Mouse (Mus musculus): ENCODE measurements around the gene Egr2. TPM values are rescaled to one million over a fixed set of nuclear protein-coding genes. Genes with fewer than 3 reads are reported as not detected.

The Egr2 gene
- total and polyA plus RNA-seq, 2 experiments = 0.09 to 0.73 TPM

- H3K27ac ChIP-seq (replicated peaks; ENCODE audit: insufficient read depth, low read depth, low read length) = no peak overlapping the region
- H3K79me2 ChIP-seq (ENCODE audit: control insufficient read depth, insufficient read depth, low read length) = no peaks in the 10 kb centered on the region
These were observed 38.0 kb upstream of the Egr2 start for GRCm38 (mm10) chr10:67497144-67497892.

GRCm38 (mm10) chr10:67497951-67498350 lies 37.3 kb upstream of the Egr2 start:
- no peaks in the 10 kb centered on the region for H3K4me1 ChIP-seq (ENCODE audit: control insufficient read depth, insufficient read depth, low read length)
- DNase-seq (ENCODE audit: extremely low read depth, low read depth, low spot score) = no peak
- WGBS = 92% methylated on average over 9 of the region's 9 CpGs
- no peaks in the 10 kb centered on the region for H3K79me2 ChIP-seq (ENCODE audit: control insufficient read depth, insufficient read depth, low read length)
- H3K27me3 ChIP-seq (ENCODE audit: control insufficient read depth, insufficient read depth, low read length) = no peaks in the 10 kb centered on the region
- no peaks in the 10 kb centered on the region for H3K36me3 ChIP-seq (ENCODE audit: control insufficient read depth, insufficient read depth, low read length)
- no peak for TF ChIP-seq CTCF (IDR thresholded peaks at IDR 0.05; ENCODE audit: low read depth, low read length)
- no peak overlapping the region for H3K27ac ChIP-seq (replicated peaks; ENCODE audit: insufficient read depth, low read depth, low read length)
- no peak overlapping the region for H3K9ac ChIP-seq (ENCODE audit: low read depth, low read length)
- no peak overlapping the region for H3K4me3 ChIP-seq (ENCODE audit: insufficient read depth, low read depth, low read length)

More at GRCm38 (mm10) chr10:67497144-67497892, 38.0 kb upstream of the Egr2 start:
- Histone ChIP-seq H3K27me3 (ENCODE audit: control insufficient read depth, insufficient read depth, low read length) (no peaks in the 10 kb centered on the region), H3K9ac (ENCODE audit: low read depth, low read length) (no peak overlapping the region), H3K4me1 (ENCODE audit: control insufficient read depth, insufficient read depth, low read length) (no peaks in the 10 kb centered on the region), H3K36me3 (ENCODE audit: control insufficient read depth, insufficient read depth, low read length) (no peaks in the 10 kb centered on the region), H3K4me3 (ENCODE audit: insufficient read depth, low read depth, low read length) (no peak overlapping the region)
- DNase-seq (ENCODE audit: extremely low read depth, low read depth, low spot score) = no peak
- 91% methylated on average over 15 of the region's 15 CpGs for WGBS
- no peak for TF ChIP-seq POLR2A (IDR thresholded peaks at IDR 0.05; ENCODE audit: extremely low read depth, insufficient read depth, low read length)
- TF ChIP-seq CTCF (IDR thresholded peaks at IDR 0.05; ENCODE audit: low read depth, low read length) = no peak

- no peak for TF ChIP-seq POLR2A (IDR thresholded peaks at IDR 0.05; ENCODE audit: extremely low read depth, insufficient read depth, low read length)
- no peak for TF ChIP-seq CTCF (IDR thresholded peaks at IDR 0.05; ENCODE audit: low read depth, low read length)
- DNase-seq (ENCODE audit: extremely low read depth, low read depth, low spot score) = no peak
- no peak overlapping the region for H3K9ac ChIP-seq (ENCODE audit: low read depth, low read length)
- H3K27me3 ChIP-seq (ENCODE audit: control insufficient read depth, insufficient read depth, low read length) = no peaks in the 10 kb centered on the region; the same call in 1 of the 2 replicates
- no peaks in the 10 kb centered on the region for H3K79me2 ChIP-seq (ENCODE audit: control insufficient read depth, insufficient read depth, low read length)
- H3K4me3 ChIP-seq (ENCODE audit: insufficient read depth, low read depth, low read length) = no peak overlapping the region
- 59% methylated on average over 15 of the region's 15 CpGs for WGBS
- H3K4me1 ChIP-seq (ENCODE audit: control insufficient read depth, insufficient read depth, low read length) = no peaks in the 10 kb centered on the region
- no peaks in the 10 kb centered on the region for H3K36me3 ChIP-seq (ENCODE audit: control insufficient read depth, insufficient read depth, low read length)
- H3K27ac ChIP-seq (replicated peaks; ENCODE audit: insufficient read depth, low read depth, low read length) = no peak overlapping the region
These were observed 31.8 kb upstream of the Egr2 start for GRCm38 (mm10) chr10:67503320-67503995.

GRCm38 (mm10) chr10:67504046-67504445 lies 31.2 kb upstream of the Egr2 start:
- H3K4me1 ChIP-seq (ENCODE audit: control insufficient read depth, insufficient read depth, low read length) = no peaks in the 10 kb centered on the region
- no peak overlapping the region for H3K9ac ChIP-seq (ENCODE audit: low read depth, low read length)
- H3K36me3 ChIP-seq (ENCODE audit: control insufficient read depth, insufficient read depth, low read length) = no peaks in the 10 kb centered on the region
- no peak overlapping the region for H3K4me3 ChIP-seq (ENCODE audit: insufficient read depth, low read depth, low read length)
- no peak for DNase-seq (ENCODE audit: extremely low read depth, low read depth, low spot score)
- no peaks in the 10 kb centered on the region for H3K79me2 ChIP-seq (ENCODE audit: control insufficient read depth, insufficient read depth, low read length)
- no peaks in the 10 kb centered on the region; the same call in 1 of the 2 replicates for H3K27me3 ChIP-seq (ENCODE audit: control insufficient read depth, insufficient read depth, low read length)
- no peak overlapping the region for H3K27ac ChIP-seq (replicated peaks; ENCODE audit: insufficient read depth, low read depth, low read length)
- TF ChIP-seq POLR2A (IDR thresholded peaks at IDR 0.05; ENCODE audit: extremely low read depth, insufficient read depth, low read length) (no peak), CTCF (IDR thresholded peaks at IDR 0.05; ENCODE audit: low read depth, low read length) (no peak)
- WGBS = 53% methylated on average over 5 of the region's 5 CpGs

- H3K27me3 ChIP-seq (ENCODE audit: control insufficient read depth, insufficient read depth, low read length) = no peaks in the 10 kb centered on the region; the same call in 1 of the 2 replicates
- WGBS = 71% methylated on average over 3 of the region's 3 CpGs
- no peaks in the 10 kb centered on the region for H3K79me2 ChIP-seq (ENCODE audit: control insufficient read depth, insufficient read depth, low read length)
- H3K4me1 ChIP-seq (ENCODE audit: control insufficient read depth, insufficient read depth, low read length) = no peaks in the 10 kb centered on the region
- no peak overlapping the region for H3K4me3 ChIP-seq (ENCODE audit: insufficient read depth, low read depth, low read length)
- H3K27ac ChIP-seq (replicated peaks; ENCODE audit: insufficient read depth, low read depth, low read length) = no peak overlapping the region
- H3K36me3 ChIP-seq (ENCODE audit: control insufficient read depth, insufficient read depth, low read length) = no peaks in the 10 kb centered on the region
- no peak for TF ChIP-seq CTCF (IDR thresholded peaks at IDR 0.05; ENCODE audit: low read depth, low read length)
- TF ChIP-seq POLR2A (IDR thresholded peaks at IDR 0.05; ENCODE audit: extremely low read depth, insufficient read depth, low read length) = no peak
- no peak overlapping the region for H3K9ac ChIP-seq (ENCODE audit: low read depth, low read length)
- no peak for DNase-seq (ENCODE audit: extremely low read depth, low read depth, low spot score)
These were observed 30.0 kb upstream of the Egr2 start for GRCm38 (mm10) chr10:67505248-67505647.

GRCm38 (mm10) chr10:67512211-67512610 lies 23.1 kb upstream of the Egr2 start:
- WGBS = 81% methylated on average over 8 of the region's 8 CpGs
- no peak for DNase-seq (ENCODE audit: extremely low read depth, low read depth, low spot score)
- Histone ChIP-seq H3K27ac (replicated peaks; ENCODE audit: insufficient read depth, low read depth, low read length) (no peak overlapping the region), H3K9ac (ENCODE audit: low read depth, low read length) (no peak overlapping the region), H3K4me3 (ENCODE audit: insufficient read depth, low read depth, low read length) (no peak overlapping the region), H3K79me2 (ENCODE audit: control insufficient read depth, insufficient read depth, low read length) (no peaks in the 10 kb centered on the region), H3K27me3 (ENCODE audit: control insufficient read depth, insufficient read depth, low read length) (no peaks in the 10 kb centered on the region; the same call in 1 of the 2 replicates), H3K36me3 (ENCODE audit: control insufficient read depth, insufficient read depth, low read length) (no peaks in the 10 kb centered on the region), H3K4me1 (ENCODE audit: control insufficient read depth, insufficient read depth, low read length) (no peaks in the 10 kb centered on the region)
- no peak for TF ChIP-seq POLR2A (IDR thresholded peaks at IDR 0.05; ENCODE audit: extremely low read depth, insufficient read depth, low read length)
- TF ChIP-seq CTCF (IDR thresholded peaks at IDR 0.05; ENCODE audit: low read depth, low read length) = no peak
